Mouse (Mus musculus) adrenal gland, postnatal 4 days (tissue): ENCODE results near the gene Ephb2. TPM values are rescaled to one million over a fixed set of nuclear protein-coding genes. Genes with fewer than 3 reads are reported as not detected.

Experiments used
- DNase-seq, 2 experiments: peaks; one replicate each; pipeline ENCODE4 v3.0.0; 2021 to 2022; ENCODE audit warnings: low spot score in 2 of 2, mixed read lengths in 2 of 2
- microRNA-seq: library from miRNA; unstranded; fragments of <30 nt; microRNA quantifications from one replicate; pipeline ENCODE4 v1.2.0, GENCODE M21; 2021
- total RNA-seq, 2 experiments: library from RNA; stranded (reverse); gene quantifications; 2 replicates each; pipeline ENCODE4 v1.2.3; 2021

Ephb2 gene
- total RNA-seq, 2 experiments from 2014 or later, result 16.9 to 21.2 TPM

DNA sequence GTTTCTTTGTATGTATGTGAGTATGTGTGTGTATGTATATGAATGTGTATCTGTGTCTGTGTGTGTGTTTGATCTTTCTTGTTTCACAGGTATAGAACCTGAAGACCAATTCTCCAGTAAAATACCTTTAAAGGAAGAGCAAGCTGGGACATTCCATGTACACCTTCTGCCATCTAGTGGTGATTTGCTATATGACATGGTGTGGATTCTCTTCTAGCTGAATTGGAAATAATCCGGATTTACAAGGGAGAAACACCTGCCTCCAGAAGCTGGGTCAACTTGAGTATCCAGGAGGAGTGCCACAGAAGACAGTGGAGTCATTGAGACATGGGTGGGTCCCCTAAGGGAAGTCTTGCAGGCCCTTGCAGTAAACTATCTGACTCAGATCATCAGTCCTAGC is 214.5 kb downstream of the Ephb2 start:
- no peak for DNase-seq

DNA sequence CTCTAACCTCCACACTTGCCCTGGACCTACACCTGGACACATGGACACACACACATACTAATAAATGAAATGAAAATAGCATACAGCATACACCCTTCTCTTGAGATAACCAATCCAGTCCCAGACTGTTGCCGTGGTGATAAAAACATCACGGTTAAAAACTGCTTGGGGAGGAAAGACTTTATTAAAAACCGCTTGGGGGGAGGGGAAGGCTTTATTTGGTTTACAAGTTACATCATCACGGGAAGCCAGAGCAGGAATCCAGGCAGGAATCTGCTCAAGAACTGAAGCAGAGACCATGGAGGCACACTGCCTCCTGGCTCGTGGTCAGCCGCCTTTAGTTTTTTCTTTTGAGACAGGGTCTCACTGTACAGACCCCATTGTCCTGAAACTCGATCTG is 222.1 kb downstream of the Ephb2 start:
- no peak for DNase-seq

- no peak for DNase-seq
These were observed 225.4 kb downstream of the Ephb2 start, which contains the start of gene Tex46 for GRCm38 (mm10) chr4:136610387-136610856. Tex46 (plus strand) TSS chr4:136610437.

DNA sequence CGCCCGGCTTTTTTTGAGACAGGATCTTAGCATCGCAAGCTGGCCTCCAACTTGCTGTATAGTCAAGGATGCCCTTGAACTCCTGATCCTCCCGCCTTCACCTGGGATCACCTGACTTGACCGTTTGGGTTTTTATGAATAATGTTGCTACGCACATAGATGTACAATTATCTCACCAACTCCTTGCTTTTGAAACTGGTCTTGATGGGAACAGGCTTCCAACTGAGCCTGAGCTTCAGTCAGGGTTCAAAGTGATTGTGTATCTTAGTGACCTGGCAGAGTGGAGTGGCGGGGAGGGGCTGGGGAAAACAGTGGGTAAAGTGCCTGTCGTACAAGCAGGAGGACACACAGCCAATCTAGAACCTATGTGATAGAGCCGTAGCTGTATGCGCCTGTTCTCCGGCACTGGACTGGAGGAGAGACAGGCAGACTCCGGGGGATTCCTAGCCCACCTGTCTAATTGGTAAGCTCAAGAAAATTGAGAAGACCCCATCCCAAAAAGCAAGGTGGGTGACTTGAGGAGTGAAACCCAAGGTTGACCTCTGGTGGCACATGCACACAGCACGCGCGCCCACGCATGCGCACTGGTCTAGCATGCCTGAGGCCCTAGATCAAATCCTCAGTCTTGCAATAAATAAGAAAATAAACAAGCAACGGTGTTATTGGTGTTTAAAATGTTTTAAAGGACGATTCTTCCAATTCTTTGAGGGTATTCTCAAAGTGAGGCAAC is 229.9 kb downstream of the Ephb2 start:
- no peak for DNase-seq

DNA sequence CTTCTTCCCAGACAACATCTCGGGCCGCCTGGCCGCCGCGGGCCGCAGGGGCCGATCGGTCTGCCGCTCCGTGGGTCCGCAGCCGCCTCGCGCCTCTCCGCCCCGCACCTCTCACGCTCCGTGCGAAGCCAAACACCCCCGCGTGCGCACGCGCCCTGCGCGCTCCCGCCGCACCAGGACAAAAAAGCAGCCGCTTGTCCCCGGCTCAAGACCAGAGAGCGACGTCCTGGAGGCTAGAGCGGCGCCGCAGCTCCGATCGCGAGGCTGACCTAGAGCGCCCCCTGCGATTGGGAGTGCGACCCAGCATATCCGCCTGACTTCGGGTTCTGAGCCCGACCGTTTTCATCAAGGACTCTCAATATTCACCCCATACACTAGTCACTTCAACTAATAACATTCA is 233.2 kb downstream of the Ephb2 start, which contains the start of gene Kdm1a:
Kdm1a (minus strand) TSS at position 156 of the 400 bp plus-strand sequence.
- peak; percentile 90 to 95 for DNase-seq

DNA sequence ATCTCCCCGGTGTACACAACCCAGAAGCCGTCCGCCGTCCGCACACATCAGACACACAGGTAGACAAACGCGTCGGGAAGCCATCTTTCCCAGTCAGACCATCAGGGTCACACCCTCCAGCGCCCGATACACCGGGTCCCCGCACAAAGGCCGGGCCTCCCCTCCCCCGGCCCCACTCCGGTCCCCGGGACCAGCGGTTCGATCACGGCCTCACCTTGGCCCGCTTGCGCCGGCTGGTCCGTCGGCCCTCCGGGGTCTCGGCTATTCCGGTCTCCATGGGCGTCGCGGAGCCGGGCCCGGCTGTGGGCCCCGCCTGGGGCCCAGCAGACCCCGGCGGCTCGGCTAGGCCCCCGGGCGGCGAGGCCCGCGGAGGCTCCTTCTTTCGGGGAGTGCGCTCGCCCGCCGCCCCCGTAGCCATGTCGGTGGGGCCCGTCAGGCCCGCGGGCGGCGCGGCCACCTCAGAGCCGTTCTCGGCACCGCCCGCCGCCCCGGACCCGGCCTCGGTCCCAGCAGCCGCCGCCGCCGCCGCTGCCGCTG is 233.7 kb downstream of the Ephb2 start:
- peak; percentile 8 to 13 for DNase-seq

- DNase-seq, result peak in 1 of 2 experiments; percentile 42
These were observed 234.3 kb downstream of the Ephb2 start for GRCm38 (mm10) chr4:136601476-136601875.

DNA sequence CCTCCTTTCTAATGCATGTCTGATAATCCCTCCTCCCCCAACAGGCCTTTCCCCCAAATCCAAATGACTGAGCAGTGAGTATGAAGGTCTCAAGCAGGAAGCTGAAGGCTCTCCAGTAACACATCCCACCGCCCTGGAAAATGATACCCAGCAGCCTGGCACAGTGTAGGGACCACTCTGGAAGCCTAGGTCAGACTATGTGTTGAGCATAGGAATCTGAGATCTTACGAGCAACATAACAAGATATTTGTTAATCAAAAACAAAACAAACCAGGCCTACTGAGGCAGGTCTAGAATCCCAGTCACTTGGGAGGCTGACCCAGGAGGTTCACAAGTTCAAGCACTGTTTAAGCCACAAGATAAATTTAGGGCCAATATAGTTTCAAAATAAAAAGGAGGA is 235.3 kb downstream of the Ephb2 start:
- no peak for DNase-seq

GRCm38 (mm10) chr4:136599869-136600268 is 235.9 kb downstream of the Ephb2 start:
- DNase-seq, result no peak

DNA sequence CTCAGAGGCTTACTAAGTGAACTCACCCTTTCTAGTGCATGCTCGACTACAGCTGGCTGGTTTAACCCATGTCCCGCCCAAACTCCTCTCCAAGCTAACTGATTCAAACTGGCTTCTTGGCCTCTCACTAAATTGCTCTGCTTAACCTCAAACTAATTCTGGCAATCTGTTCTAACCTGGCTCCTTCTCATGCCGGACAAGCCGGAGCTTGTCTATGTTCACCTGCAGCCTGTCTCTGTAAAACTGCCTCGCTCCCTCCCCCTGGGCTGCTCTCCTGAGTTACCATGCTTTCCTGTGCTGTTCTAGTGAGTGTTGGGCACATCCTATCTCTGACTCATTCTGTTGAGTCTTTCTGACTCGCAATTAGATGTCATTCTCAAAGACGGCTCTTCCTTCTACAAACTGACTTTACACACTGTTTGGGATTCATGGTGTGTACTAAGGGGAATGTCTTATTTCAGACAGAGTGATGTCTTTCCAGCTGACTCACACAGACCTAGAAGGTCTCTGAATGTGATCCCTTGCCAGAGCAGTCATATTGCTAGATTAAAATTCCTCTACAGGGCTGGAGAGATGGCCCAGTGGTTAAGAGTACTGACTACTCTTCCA is 237.4 kb downstream of the Ephb2 start:
- no peak for DNase-seq

Small RNA genes within 50 kb of the gene (microRNA-seq; reads per million reads assigned to microRNA genes)
- gene Gm22180, result not detected

Other genes with a start within 250 kb of the Ephb2 start
- gene Kdm1a, start 233.3 kb downstream of the Ephb2 start, total RNA-seq, result 10 to 100 TPM; 71.2 to 72.4 TPM
- not detected for gene Tex46, start 225.6 kb downstream of the Ephb2 start, total RNA-seq
- gene Lactbl1, start 213.4 kb downstream of the Ephb2 start, total RNA-seq, result not detected
- 10 to 100 TPM; 47.0 to 59.8 TPM for gene C1qb, start 50.2 kb upstream of the Ephb2 start, total RNA-seq
- 10 to 100 TPM; 37.0 to 49.0 TPM for gene C1qc, start 57.1 kb upstream of the Ephb2 start, total RNA-seq
- gene C1qa, start 62.8 kb upstream of the Ephb2 start, total RNA-seq, result 10 to 100 TPM; 49.1 to 55.4 TPM
- gene Epha8, start 120.8 kb upstream of the Ephb2 start, total RNA-seq, result under 1 TPM; 0.59 to 0.62 TPM
- gene Zbtb40, start 212.8 kb upstream of the Ephb2 start, total RNA-seq, result 1 to 10 TPM; 6.6 to 9.9 TPM